Mouse (Mus musculus): Measurements from ENCODE around the gene Nebl. TPM values are rescaled to one million over a fixed set of nuclear protein-coding genes. Genes with fewer than 3 reads are reported as not detected.
A peak's percentile ranks its signal among the peaks of the same experiment; 100 is the strongest.

Nebl gene
- total RNA-seq, 1 experiment from 2014 or later, result 7.3 TPM

DNA sequence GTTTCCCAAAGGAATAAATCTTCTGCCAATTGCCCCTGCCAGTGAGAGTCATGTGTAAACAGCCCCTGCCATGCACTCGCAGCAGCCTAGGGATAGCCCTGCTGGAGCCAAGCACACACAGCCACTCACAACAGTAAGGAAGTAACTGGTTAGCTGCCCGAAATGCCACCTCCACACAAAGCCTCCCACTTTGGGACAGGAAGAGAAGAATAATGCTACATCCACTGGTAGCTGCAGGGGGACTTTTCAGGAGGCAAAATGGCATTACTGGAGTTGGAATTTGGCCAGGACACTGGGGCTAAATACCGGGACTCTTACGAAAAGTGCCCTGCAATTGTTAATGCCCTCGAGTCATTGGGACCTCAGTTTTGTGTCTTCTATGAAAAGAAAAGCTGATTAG lies 92.6 kb downstream of the Nebl start:
- no peak for DNase-seq

DNA sequence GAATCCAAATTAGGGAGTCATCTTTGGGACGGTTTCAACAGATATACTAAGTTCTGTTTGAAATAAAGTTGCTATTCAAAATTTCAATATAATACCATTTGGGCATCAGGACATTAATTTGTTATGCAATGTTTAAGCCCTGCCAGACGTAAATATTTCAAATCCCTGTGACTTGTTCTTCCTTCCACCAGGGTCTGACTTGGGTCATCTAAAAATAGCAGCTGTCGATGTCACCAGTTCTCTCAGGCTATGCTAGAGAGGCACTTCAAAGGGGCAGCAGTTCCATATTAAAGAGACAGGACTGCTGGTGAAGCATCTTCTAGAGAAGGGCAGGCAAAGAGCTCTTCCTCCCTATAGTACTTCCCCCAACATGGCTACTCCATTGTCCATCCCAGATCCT lies 107.3 kb downstream of the Nebl start:
- DNase-seq, result peak; percentile 12

DNA sequence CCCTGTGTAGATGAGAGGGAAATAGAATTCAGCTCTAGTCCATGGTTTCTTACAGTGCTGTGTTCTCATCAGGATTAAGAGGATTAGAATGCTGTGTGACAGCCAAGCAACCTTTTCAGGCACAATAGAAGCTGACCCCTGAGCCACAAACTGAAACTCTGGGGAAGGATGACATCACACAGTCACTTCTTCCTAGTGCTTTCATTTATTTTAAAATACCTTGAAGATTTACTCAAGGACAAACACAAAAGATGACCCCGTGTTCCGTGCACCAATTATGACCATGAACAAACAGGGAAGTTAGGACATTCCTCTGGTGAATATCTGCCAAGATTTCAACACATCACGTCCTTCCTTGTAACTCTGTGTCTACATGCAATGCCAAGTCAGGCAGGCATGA lies 121.0 kb downstream of the Nebl start:
- DNase-seq, result peak; percentile 43

DNA sequence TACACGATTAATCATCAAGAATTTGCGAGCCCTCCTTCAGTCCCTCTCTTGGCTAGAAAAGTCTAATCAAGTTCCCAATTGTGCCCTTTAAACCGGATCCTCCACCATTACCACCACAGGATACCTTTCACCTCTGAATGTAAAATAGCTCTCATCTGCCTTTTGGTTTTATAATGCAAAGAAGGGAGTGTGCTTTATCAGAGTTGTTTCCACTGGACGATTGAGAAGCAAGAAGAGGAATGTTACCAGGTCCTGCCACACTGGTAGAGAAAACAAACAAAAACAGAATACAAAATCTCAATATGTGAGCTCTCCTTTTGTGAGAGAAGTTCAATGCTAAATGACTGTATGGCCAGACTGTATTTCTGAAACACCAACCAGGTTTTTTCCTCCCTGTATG lies 127.7 kb downstream of the Nebl start:
- no peak for DNase-seq

DNA sequence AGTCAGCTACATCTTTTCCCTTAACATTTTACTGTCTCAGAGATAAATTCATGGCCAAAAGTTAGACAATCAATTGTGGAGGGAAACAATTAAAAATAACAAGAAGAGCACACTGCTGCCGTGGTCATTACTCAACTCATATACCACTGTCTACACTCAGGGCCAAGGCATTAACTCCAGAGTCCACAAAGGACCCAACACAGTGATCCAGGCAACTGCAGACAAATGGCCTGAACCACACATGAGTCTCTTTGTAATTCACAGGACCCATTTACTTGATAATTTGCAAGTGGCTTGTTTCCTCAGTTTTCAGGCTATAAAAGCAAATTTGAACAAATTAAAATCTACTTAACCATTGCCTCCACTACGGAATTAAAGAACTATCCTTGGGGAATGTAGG lies 130.6 kb downstream of the Nebl start:
- DNase-seq, result no peak

DNA sequence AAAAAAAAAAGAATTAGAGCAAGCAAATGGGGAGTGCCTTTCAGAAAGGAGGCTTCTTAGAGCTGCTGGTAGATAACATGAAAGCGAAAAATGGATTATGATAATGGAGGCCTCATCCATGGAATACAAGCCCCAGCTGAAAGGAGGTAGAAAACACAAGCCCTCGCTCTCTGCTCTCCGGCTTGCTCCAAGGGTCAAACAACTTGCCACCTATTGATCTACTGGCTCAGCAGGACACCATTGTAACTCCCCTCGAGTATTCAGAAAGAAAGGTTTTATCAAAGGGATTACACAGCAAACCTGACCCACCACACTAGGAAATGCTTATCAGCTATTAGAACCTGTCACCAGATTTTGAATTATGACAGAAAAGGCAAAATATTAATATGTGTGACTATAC lies 131.4 kb downstream of the Nebl start:
- DNase-seq, result no peak

DNA sequence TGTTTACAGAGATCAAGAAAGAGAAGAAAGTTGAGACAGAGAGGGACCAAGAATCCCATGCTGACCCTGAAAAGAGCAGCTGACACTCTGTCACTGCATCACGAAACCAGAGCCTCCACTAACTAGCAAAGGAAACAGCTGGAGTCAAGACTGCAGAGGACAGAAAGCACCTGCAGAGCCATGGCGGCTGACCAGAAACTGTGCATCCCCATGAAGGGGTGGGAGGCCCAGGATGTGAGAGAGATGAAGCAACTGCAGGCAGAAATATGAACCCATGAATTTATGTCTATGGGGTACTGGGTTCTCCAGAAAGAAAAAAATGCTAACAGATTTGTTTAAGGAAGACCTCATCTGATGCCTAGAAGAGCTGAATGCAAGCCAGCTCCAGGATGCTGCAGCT lies 133.3 kb downstream of the Nebl start:
- DNase-seq, result no peak

DNA sequence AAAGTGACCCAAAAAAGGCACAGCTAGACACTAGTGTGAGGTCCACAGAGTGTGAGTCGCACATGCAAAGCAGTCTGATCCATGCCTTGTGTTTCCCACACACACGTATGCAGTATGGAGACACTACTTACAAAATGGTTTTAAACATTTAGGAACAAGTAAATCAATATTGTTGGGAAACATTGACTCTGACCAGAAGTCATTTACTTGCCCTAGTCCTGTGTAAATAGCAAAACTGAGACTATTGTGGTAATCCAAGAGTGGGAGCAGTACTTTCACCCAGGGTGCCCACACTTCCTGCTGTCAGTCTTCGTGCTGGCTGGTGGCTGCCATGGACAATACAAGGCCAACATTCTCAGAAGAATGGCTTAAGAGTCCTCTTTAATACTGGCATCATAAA lies 141.6 kb downstream of the Nebl start:
- no peak for DNase-seq

DNA sequence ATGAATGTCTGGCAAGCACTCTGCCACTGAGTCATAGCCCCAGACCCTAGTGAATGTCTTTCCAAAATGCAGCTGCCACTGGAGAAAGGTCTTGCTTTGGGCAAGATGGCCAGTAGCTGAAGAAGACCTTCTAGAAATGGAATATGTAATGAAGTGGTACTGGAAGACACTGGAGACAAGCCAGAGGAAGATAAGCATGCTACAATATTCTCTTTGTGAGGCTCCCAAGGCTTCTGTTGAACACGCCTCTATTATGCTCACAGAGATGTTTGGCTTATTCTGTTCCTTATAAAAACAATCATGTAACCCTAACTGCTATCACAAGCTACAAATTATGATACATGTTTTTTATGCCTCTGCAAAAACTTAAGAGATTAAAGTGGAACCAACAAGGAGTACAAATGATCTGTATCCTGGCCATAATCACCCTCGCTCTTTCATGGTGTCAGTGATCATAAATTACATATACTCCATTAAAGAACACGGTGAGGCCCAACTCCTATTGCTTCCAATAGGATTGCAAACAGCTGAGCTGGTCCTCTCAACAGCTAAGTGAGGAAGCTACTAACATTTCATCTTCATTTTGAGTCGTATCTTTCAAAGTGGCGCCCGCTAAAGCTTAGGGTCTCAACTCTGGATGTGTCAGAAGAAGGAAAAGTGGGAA lies 145.8 kb downstream of the Nebl start:
- DNase-seq, result no peak

DNA sequence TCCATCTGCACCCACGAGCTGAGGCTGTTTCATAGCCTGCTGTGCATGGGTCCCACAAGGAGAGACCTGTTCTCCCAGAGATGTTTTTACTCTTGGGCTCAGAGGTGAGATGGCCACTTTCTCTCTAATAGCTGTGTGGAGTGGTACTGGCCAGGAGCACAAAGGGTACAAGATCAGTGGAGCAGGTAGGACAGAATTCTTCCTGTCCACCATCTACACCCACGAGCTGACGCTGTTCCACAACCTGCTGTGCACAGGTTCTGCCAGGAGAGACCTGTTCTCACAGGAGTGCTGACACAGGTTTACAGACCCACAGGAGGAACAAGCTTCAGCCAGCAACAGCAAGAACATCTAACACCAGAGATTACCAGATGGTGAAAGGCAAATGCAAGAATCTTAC lies 155.6 kb downstream of the Nebl start:
- DNase-seq, result no peak

DNA sequence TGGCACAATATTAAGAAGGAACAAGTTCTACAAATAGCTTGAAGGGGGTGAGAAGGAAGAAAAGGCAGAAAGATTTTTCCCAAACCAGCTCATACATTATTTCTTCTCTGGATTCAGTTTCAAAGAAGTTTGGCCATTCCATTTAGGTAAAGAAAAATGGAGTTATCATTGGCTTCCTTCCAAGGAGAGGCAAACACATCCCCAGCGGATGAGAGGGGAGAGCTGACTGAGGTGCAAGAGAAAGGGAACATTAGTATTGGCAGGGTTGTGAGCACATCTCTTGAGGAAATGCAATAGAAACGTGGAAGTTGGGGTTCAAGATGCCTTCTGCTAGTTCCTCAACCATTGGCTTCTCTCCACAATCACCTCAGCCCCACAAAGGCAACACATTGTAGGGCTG lies 159.5 kb downstream of the Nebl start:
- DNase-seq, result no peak

DNA sequence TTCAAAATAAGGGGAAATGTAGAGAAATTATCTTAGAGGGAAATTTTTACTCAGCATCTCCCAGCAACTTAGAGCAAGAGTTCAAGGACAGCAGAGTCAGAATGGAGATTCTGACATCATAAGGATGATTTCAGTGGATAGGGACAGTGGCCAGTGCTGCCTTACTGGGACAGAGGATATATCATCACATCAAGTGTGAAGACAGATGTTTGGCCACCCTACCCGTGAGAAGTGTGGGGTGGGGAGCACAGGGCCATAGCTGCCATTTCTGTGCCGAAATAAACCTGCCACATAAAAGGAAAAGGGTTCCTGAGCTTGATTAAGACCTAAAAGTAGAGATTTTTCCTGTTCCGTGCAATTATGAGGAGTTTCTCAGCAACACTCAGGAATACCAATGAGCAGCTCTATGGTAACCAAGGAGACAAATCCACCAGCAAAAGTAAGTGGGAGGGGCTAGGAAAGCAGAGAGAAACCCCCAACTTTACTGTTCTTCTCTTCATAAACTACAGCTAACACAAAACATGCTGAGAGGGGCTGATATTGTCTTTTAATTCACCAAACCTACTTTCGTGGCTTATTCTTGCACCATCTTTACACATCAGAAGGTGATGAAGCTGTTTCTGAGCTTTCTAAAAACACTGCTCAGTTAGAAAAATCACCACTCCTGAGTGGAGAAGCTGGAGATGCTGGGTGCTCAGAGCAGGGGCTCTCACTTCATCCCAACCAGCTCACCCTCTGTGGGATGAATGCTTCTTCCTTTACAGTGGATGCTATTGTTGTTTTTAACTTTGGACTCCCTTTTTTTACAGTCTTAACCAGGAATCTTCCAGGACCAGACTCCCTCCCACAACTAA lies 172.1 kb downstream of the Nebl start:
- DNase-seq, result no peak

DNA sequence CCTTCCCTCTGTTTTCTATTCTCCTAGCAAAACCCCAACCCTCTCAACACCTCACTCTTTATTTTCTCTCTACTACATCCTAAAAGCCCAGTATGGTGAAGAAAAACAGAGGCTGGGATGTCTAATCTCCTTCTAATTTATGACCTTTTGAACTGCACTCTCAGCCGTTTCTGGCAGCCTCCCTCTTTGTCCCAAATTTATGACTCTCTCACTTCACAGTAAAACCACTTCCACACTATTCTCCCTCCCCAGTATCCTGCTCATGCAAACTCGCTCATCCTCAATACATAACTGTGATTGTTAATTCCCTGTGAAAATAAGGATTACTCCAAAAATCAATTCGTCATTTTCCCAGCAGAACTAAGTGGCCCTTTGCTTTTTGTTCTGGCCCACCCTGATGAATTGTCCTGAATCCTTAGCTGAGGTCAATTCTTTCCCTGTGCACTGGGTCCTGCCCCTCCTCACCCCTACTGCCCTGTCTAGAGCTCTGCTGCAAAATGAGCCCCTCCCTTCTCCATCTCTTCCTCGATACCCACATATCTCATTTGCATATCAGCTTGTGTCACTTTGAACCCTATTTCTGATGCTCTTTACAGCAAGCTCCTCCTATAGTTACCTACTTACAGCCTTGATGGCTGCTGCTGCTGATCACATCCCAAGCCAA lies 181.2 kb downstream of the Nebl start:
- DNase-seq, result no peak

DNA sequence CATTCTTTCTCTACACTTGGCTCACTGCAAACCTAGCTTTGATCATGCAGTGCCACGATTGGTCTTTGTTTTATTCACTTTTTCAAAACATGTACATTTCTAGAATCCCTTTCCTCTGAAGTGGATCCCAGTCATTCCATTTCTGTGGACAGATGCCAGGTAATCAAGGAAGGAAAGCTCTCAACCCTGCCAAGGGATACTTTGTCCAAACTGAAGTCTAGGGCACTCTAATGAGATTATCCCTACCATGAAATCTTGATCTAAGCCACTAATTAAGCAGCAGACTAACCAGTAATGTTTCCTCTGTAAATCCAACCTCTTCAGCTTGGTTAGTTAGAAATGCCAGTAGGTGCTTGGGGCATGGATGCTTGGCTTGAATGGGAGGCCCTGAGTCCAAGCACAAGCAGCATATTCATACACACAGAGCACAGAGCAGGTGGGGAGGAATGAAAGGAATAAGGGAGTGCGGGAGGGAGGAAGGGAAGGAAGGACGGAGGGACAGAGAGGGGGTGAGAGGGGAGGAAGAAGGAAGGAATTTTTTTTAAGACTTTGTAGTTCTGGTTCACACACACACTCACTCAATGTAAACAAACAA lies 184.8 kb downstream of the Nebl start:
- no peak for DNase-seq

DNA sequence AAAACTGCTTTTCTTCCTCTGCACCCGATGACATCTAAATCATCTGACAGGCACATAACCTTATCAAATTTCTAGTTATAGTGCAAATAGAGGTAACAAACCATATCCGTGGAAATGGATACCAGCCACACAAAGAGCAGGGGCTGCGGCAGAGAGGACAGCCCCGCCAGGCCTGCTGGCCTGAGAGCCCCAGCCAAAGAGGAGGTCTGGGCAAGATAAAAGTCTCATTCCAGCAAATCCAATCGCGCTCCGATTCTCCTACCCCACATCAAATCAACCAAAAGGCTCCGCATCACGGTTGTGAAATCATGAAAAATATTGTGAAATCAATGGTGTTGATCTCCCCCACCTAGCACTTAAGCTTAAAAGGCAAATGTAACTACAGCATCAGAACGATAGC lies 191.5 kb downstream of the Nebl start:
- no peak for DNase-seq

DNA sequence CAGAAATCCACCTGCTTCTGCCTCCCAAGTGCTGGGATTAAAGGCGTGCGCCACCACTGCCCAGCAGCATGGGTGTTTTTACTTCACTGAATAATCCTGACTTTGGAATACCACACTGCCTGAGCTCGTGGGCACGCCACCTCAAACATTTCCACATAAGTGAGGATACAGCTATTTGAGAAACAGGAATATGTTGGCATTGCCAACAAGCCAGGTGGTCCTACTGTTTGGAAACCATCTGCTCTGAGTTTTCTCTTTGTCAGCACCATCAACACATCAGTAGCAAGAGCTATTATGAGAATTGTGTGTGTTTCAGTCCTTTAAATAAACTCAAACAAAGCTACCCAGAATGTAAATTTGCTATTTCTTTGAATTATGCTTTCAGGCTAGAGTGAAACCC lies 192.8 kb downstream of the Nebl start:
- no peak for DNase-seq

DNA sequence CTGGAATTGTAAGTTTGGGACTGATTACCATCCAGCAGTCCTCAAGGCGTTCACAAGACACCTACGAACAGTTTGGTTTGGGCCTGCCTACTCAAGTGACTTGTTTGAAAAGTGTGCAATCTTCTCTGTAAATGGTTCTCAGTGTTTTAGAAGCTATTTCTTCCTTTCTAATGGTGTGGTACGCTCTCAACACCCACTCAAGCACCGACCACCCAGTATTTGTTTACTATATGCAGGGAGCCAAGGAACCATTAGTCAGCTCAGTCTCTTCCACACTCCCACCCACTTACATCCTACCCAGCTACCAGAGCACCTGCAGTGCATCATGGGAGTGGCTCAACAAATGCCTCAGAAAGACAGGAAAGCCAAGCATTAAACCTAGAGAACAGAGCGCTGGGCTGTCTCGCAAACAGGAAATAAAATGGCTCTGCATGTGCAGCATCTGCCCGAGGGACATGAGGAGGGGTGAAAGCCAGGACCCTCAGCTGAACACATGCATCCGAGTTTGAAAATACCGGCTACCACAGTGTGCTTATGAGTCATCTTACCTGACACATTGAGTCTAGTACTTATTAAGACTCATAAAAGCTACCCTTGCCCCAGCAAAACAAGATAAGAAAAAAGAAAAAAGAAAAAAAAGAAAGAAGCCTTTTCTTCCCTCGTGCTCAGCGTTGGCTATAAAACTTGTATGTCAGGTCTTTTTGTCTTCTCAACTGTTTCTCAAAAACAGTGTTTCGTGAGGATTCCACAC lies 199.7 kb downstream of the Nebl start:
- DNase-seq, result no peak

DNA sequence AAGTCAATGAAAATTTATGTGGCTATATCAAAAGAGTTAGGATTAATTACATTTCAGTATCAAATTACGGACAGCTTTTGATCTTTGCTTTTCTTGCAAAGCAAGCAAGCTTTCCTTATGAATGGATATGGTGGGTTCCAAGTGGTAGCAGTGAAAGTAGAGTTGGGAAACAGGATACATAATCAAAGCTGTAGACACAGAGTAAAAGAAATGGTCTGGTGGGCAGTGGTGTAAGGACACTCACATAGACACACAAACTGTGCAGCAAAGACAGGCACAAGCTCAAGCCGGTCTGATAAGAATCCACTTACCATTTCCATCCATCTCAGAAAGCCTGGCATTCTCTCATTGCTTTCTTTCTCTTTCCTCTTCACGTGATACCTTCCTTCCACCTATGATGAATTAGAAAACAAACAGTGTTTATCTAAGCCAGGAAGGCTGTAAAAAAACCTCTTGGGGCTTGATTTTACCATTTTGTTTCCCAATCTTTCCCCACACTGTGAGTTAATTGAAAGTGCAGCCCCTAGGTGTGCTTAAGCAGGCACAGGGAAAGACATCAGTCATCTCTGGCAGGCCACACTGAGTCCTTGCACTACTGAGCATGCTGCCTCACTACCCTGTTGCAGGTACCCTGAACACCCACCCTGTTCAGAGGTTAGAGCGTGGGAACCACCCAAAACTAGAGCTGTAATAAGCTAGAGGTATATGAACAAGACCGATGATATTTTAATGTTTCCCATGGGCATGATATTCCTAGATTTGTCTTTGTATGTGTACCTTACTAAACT lies 205.3 kb downstream of the Nebl start:
- no peak for DNase-seq

DNA sequence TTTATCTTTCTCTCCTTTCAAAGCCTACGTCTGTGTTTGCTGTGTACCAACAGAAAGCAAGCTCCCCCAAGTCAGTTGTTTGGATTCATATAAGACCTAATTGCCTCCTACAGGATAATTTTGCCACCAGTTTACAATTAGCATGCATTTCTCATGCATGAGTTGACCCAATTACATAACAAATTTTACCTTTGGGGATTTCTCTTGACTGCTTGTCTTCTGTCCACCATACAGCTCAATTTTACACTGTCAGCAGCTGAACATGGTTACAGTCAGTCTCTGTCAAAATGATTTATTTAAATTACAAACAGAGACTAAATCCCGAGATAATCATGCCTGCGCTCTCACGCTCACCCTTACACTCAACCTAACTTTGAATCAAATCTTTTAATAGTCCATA lies 206.1 kb downstream of the Nebl start:
- DNase-seq, result no peak

DNA sequence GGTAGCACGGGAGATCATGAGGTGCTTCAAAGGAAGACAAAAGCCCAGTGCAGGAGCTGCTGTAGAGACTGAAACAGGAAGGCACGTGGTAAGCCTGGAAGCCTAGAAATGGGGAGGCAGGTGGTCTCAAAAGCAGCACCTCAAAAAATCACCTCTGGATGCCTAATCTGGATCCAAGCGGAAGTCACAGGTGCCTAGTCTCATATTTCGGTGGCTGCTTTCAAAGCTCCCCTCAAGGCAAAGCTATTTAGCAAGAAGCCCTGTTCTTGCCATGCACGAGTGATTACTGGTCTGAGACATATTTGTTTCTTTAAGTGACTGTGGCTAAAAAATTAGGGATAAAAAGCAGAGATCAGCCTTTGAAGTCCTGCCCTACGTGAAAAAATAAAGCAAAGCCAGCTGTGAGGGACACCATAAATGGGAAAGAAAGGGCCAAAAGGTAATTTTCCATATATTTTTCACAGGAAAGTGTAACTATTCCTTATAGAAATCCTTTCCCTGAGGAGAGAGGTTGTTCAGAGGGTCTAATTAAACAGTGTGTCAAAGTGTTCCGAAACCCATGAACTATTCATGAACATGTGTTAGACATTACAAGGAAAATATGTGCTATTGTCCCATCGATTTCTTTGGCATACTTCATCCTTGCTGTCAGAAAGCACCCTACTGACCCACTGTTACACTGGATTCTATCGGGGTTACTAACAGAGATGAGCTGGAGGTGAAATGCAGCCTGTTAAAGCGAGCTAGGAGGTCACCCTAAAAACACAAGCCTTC lies 206.9 kb downstream of the Nebl start:
- DNase-seq, result no peak

DNA sequence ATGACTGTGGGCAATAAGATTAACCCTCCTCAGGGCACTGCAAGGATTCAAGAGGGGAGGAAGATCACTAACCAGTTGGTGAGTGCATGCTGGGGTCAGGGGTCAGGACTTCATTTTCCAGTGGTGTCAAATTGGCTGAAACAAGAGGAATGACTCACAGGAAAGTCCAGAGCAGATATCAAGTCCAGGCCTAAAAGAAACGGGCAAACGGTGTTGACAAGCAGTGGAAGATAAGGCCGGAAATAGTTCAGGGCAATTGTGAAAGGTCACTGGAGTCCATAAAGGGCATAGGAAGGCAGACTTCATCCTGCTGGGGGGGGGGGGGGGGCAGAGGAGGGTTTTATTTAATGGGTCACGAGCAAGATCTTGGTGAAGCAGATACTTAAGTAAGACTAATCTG lies 207.5 kb downstream of the Nebl start:
- DNase-seq, result peak; percentile 44

Measured in adrenal gland, postnatal 14 days (tissue).